Mouse (Mus musculus) lung, postnatal 10 days (tissue): ENCODE results near the gene Lrrc18.

Source experiments
- DNase-seq: peaks from one replicate; pipeline ENCODE4 v3.0.0; 2021

The Lrrc18 gene

GRCm38 (mm10) chr14:32991082-32991481, at the start of gene Lrrc18:
Lrrc18 (plus strand) TSS chr14:32991382.
- no peak for DNase-seq

- DNase-seq, result no peak
These were observed 43.7 kb upstream of the Lrrc18 start for GRCm38 (mm10) chr14:32947512-32947911.

- peak; percentile 81 for DNase-seq
These were observed 40.6 kb upstream of the Lrrc18 start for GRCm38 (mm10) chr14:32950312-32951301.

- DNase-seq, result peak; percentile 78
These were observed 34.7 kb upstream of the Lrrc18 start for GRCm38 (mm10) chr14:32956486-32956885.

- DNase-seq, result peak; percentile 64
These were observed 32.5 kb upstream of the Lrrc18 start for GRCm38 (mm10) chr14:32958671-32959070.

GRCm38 (mm10) chr14:32960481-32960880, 30.7 kb upstream of the Lrrc18 start:
- peak; percentile 81 for DNase-seq

- no peak for DNase-seq
These were observed 26.4 kb upstream of the Lrrc18 start for GRCm38 (mm10) chr14:32964742-32965141.

GRCm38 (mm10) chr14:32970700-32971099, 20.5 kb upstream of the Lrrc18 start:
- no peak for DNase-seq

- DNase-seq, result no peak
These were observed 6.9 kb upstream of the Lrrc18 start for GRCm38 (mm10) chr14:32984176-32984738.

GRCm38 (mm10) chr14:32986659-32987058, 4.5 kb upstream of the Lrrc18 start:
- no peak for DNase-seq

- DNase-seq, result peak; percentile 60
These were observed 3.9 kb downstream of the Lrrc18 start for GRCm38 (mm10) chr14:32994954-32995636.

- DNase-seq, result no peak
These were observed 8.3 kb downstream of the Lrrc18 start for GRCm38 (mm10) chr14:32999511-32999910.

GRCm38 (mm10) chr14:33000112-33000979, 9.2 kb downstream of the Lrrc18 start:
- DNase-seq, result no peak

GRCm38 (mm10) chr14:33005114-33005513, 13.9 kb downstream of the Lrrc18 start:
- no peak for DNase-seq

- DNase-seq, result peak; percentile 15
These were observed 16.5 kb downstream of the Lrrc18 start for GRCm38 (mm10) chr14:33007638-33008037.

GRCm38 (mm10) chr14:33019050-33019449, 27.9 kb downstream of the Lrrc18 start:
- DNase-seq, result no peak

- DNase-seq, result peak; percentile 24
These were observed 28.4 kb downstream of the Lrrc18 start for GRCm38 (mm10) chr14:33019606-33020005.

- no peak for DNase-seq
These were observed 39.7 kb downstream of the Lrrc18 start for GRCm38 (mm10) chr14:33030849-33031248.

GRCm38 (mm10) chr14:33033424-33033823, 42.2 kb downstream of the Lrrc18 start:
- DNase-seq, result peak; percentile 58

GRCm38 (mm10) chr14:33035386-33035785, 44.2 kb downstream of the Lrrc18 start:
- DNase-seq, result no peak

GRCm38 (mm10) chr14:33036811-33037210, 45.6 kb downstream of the Lrrc18 start:
- DNase-seq, result peak; percentile 13

GRCm38 (mm10) chr14:33045217-33045616, 54.0 kb downstream of the Lrrc18 start:
- no peak for DNase-seq
